Mouse (Mus musculus) intestine, postnatal 0 days (tissue): ENCODE measurements around the gene Mypn. TPM values are rescaled to one million over a fixed set of nuclear protein-coding genes. Genes with fewer than 3 reads are reported as not detected.

Experiments used
- ATAC-seq: fragments of 200-750 bp; cut with Nextera tagmentation; 2 replicates; pipeline ENCODE4 v1.8.0; 2017; ENCODE audit warnings: mild to moderate bottlenecking, moderate TSS enrichment, moderate library complexity
- H3K27ac ChIP-seq: fragments of 300-500 bp; sonication (generic); 2 replicates; pipeline ENCODE4 v1.5.1; 2014; ENCODE audit warnings: mild to moderate bottlenecking, low read depth, low read length, moderate library complexity
- H3K27me3 ChIP-seq: fragments of 300-500 bp; sonication (generic); replicated peaks from 2 replicates; pipeline ENCODE4 v1.6.1; 2014; ENCODE audit warnings: low read length, mixed read lengths; ENCODE audit not compliant: control insufficient read depth, insufficient read depth
- H3K36me3 ChIP-seq: fragments of 300-500 bp; sonication (generic); 2 replicates; pipeline ENCODE4 v1.6.1; 2014; ENCODE audit warnings: mild to moderate bottlenecking, moderate library complexity; ENCODE audit not compliant: control insufficient read depth, insufficient read depth
- H3K4me1 ChIP-seq: fragments of 300-500 bp; sonication (generic); replicated peaks from 2 replicates; pipeline ENCODE4 v1.6.1; 2014; ENCODE audit warnings: antibody characterized with exemption, low read length, mixed read lengths; ENCODE audit not compliant: control insufficient read depth, insufficient read depth
- H3K4me2 ChIP-seq: fragments of 300-500 bp; sonication (generic); replicated peaks from 2 replicates; pipeline ENCODE4 v1.6.1; 2014; ENCODE audit warnings: low read depth, mild to moderate bottlenecking, moderate library complexity
- H3K4me3 ChIP-seq: fragments of 300-500 bp; sonication (generic); 2 replicates; pipeline ENCODE4 v1.5.1; 2014; ENCODE audit warnings: low read depth, low read length
- H3K9ac ChIP-seq: fragments of 300-500 bp; sonication (generic); 2 replicates; pipeline ENCODE4 v1.6.1; 2014; ENCODE audit warnings: mild to moderate bottlenecking, low read depth, low read length
- H3K9me3 ChIP-seq: fragments of 300-500 bp; sonication (generic); 2 replicates; pipeline ENCODE4 v1.6.1; 2016; ENCODE audit warnings: mixed run types; ENCODE audit not compliant: control insufficient read depth
- CTCF ChIP-seq: sonication (generic); IDR thresholded peaks from 2 replicates; pipeline ENCODE4 v1.5.1; 2016; ENCODE audit warnings: low read depth, mild to moderate bottlenecking, control low read depth, antibody characterized with exemption, moderate library complexity
- WGBS: fragments of 180-500 bp; shearing (Covaris S2); extraction: QIAGEN DNeasy Blood & Tissue Kit; methylation state at CpG from one replicate; pipeline ENCODE4 v1.1.7; 2014; 5-methylcytosine and 5-hydroxymethylcytosine counted together
- polyA plus RNA-seq: library from polyadenylated mRNA; unstranded; fragments of >200 nt; fragmentation: Nextera tagmentation; extraction: Ambion mirVana; gene quantifications from 2 replicates; pipeline ENCODE4 v1.2.1, GENCODE M21; 2015

Mypn gene
- polyA plus RNA-seq = 0.03 and 0.05 TPM in 2 replicates

- H3K27me3 ChIP-seq = no peaks in the 10 kb centered on the region
- H3K4me2 ChIP-seq = no peak within 1 kb of the TSS
- H3K4me1 ChIP-seq = no peaks in the 10 kb centered on the region
- H3K36me3 ChIP-seq = no peaks in the 10 kb centered on the region
- no peak within 1 kb of the TSS for H3K4me3 ChIP-seq
- H3K9ac ChIP-seq = no peak within 1 kb of the TSS
- H3K27ac ChIP-seq = no peak within 1 kb of the TSS
- no peaks in the 10 kb centered on the region for H3K9me3 ChIP-seq
- no peak for TF ChIP-seq CTCF
- no peak for ATAC-seq
- WGBS = 84% methylated on average over 15 of the region's 15 CpGs
These were observed at the start of gene Mypn for GRCm38 (mm10) chr10:63203728-63204127. TSS of gene Mypn (minus strand) at chr10:63203952.

GRCm38 (mm10) chr10:63248421-63248820 is 44.7 kb upstream of the Mypn start:
- H3K4me1 ChIP-seq = no peaks in the 10 kb centered on the region
- no peak for ATAC-seq
- WGBS = 89% methylated on average over 6 of the region's 6 CpGs

GRCm38 (mm10) chr10:63247457-63247856 is 43.7 kb upstream of the Mypn start:
- Histone ChIP-seq H3K4me2 (no peak overlapping the region), H3K9me3 (no peaks in the 10 kb centered on the region), H3K4me1 (no peaks in the 10 kb centered on the region), H3K9ac (no peak overlapping the region), H3K27ac (no peak overlapping the region), H3K4me3 (no peak overlapping the region), H3K36me3 (peaks cover 13% of the 10 kb centered on the region), H3K27me3 (no peaks in the 10 kb centered on the region)
- no peak for TF ChIP-seq CTCF
- no peak for ATAC-seq
- 49% methylated on average over 7 of the region's 7 CpGs for WGBS

More at GRCm38 (mm10) chr10:63248421-63248820, 44.7 kb upstream of the Mypn start:
- H3K36me3 ChIP-seq = peaks cover 20% of the 10 kb centered on the region
- no peak overlapping the region for H3K4me2 ChIP-seq
- H3K9me3 ChIP-seq = no peaks in the 10 kb centered on the region
- H3K27me3 ChIP-seq = no peaks in the 10 kb centered on the region
- H3K4me3 ChIP-seq = no peak overlapping the region
- no peak overlapping the region for H3K27ac ChIP-seq
- H3K9ac ChIP-seq = no peak overlapping the region
- no peak for TF ChIP-seq CTCF

GRCm38 (mm10) chr10:63245846-63246245 is 42.1 kb upstream of the Mypn start:
- Histone ChIP-seq H3K4me1 (no peaks in the 10 kb centered on the region), H3K36me3 (peaks cover 9% of the 10 kb centered on the region), H3K4me3 (no peak overlapping the region), H3K4me2 (no peak overlapping the region), H3K9me3 (no peaks in the 10 kb centered on the region), H3K27ac (no peak overlapping the region), H3K27me3 (no peaks in the 10 kb centered on the region), H3K9ac (no peak overlapping the region)
- TF ChIP-seq CTCF = no peak
- WGBS = 87% methylated on average over 3 of the region's 3 CpGs
- ATAC-seq = no peak

GRCm38 (mm10) chr10:63244746-63245145 is 41.0 kb upstream of the Mypn start:
- no peaks in the 10 kb centered on the region for H3K9me3 ChIP-seq
- WGBS = 18% methylated on average over 5 of the region's 5 CpGs
- ATAC-seq = no peak
- peak overlapping the region; percentile 98 for H3K4me3 ChIP-seq
- peak; percentile 68 for TF ChIP-seq CTCF
- H3K9ac ChIP-seq = peak overlapping the region; percentile 92
- H3K4me2 ChIP-seq = peak overlapping the region; percentile 74
- no peaks in the 10 kb centered on the region for H3K4me1 ChIP-seq
- H3K27me3 ChIP-seq = no peaks in the 10 kb centered on the region
- peak overlapping the region; percentile 99; the same call in 1 of the 2 replicates for H3K27ac ChIP-seq
- no peaks in the 10 kb centered on the region for H3K36me3 ChIP-seq

GRCm38 (mm10) chr10:63244055-63244671 is 40.4 kb upstream of the Mypn start:
- no peaks in the 10 kb centered on the region for H3K4me1 ChIP-seq
- peak overlapping the region; percentile 99 for H3K27ac ChIP-seq
- H3K36me3 ChIP-seq = no peaks in the 10 kb centered on the region
- H3K9ac ChIP-seq = peak overlapping the region; percentile 92
- under 1% methylated on average over 41 of the region's 41 CpGs for WGBS
- H3K4me3 ChIP-seq = peak overlapping the region; percentile 98
- no peaks in the 10 kb centered on the region for H3K27me3 ChIP-seq
- peak overlapping the region; percentile 74 for H3K4me2 ChIP-seq
- TF ChIP-seq CTCF = no peak; the same call in 1 of the 2 replicates
- H3K9me3 ChIP-seq = no peaks in the 10 kb centered on the region
- peak; percentile 72 for ATAC-seq
